In the genomic region with DNA sequence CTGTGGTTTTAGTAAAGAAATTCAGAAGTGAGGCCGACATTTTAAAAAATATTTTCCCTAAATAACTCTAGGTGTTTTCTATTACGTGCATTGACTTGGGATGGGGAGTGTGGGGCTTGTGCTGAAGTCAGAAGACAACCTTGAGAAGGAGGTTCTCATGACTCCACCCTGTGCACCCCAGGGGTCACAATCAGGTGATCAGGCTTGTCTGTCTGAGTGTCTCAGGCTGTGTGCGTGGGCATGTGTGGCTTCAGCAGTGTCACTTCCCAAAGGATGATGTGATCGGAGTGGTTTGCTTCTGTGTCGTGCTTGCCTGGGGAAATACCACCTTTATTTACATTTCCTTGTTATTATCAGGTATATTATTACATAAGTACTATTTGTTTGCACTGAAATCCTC, we compare ENCODE assay signal across 13 mouse cellular contexts. TPM values are rescaled to one million over a fixed set of nuclear protein-coding genes. Genes with fewer than 3 reads are reported as not detected.
DNase-seq lines count a peak whose midpoint lies in the region; ATAC-seq and TF ChIP-seq lines count a peak whose summit lies in the region.
"Had no signal": no experiment of that assay in that cellular context is flagged by ENCODE, and none has a peak within 500 bp of the region (broad histone marks: within the 10 kb centered on the region; RNA-seq: fewer than 3 reads in every experiment).

No protein-coding gene starts in this region.

- H3ac ChIP-seq in myocyte (ENCODE audit: control insufficient read depth, insufficient read length) = no peak overlapping the region

- no peak for ATAC-seq in erythroblast, adult 5-6 weeks (replicated peaks; ENCODE audit: low FRiP score, poor library complexity, severe bottlenecking)
- ATAC-seq in lung, embryonic 16.5 days (ENCODE audit: low read depth) = no peak
- no peak for ATAC-seq in erythroid progenitor cell, adult 5-6 weeks (replicated peaks; ENCODE audit: low FRiP score, poor library complexity, severe bottlenecking)
- ATAC-seq: activated CD4-positive, CD25-positive, alpha-beta regulatory T cell, adult 4 months had no signal

- no peak for DNase-seq in lung, postnatal 25 days (ENCODE audit: low spot score)
- peak; percentile 24 for DNase-seq in c-Kit-positive CD71-positive TER-119-positive erythroid progenitor cells, embryonic 14.5 days (ENCODE audit: low spot score)
- DNase-seq in kidney, postnatal 10 days = no peak
- DNase-seq: kidney, postnatal 4 days; lung, adult 18-20 months; retina, postnatal 1 day; thymus, adult 2 months had no signal

- H3K36me3 ChIP-seq in erythroblast, embryonic 14.5 days (ENCODE audit: control insufficient read depth) = peaks cover 63% of the 10 kb centered on the region
- H3K36me3 ChIP-seq in lung, embryonic 16.5 days (ENCODE audit: control insufficient read depth, insufficient read depth, low read length) = peaks cover 17% of the 10 kb centered on the region
- H3K36me3 ChIP-seq in myocyte (ENCODE audit: control insufficient read depth, insufficient read depth) = peaks cover 15% of the 10 kb centered on the region

- no peak overlapping the region for H3K4me2 ChIP-seq in lung, embryonic 16.5 days (ENCODE audit: low read depth, low read length)
- H3K4me2 ChIP-seq in myocyte (ENCODE audit: low read depth) = no peak overlapping the region

- no peak for TF ChIP-seq POLR2A in myocyte (IDR thresholded peaks at IDR 0.05; ENCODE audit: insufficient read length, low read depth)

- H3K9me3 ChIP-seq in erythroblast, embryonic 14.5 days (ENCODE audit: control insufficient read depth, low read length) = no peaks in the 10 kb centered on the region
- no peaks in the 10 kb centered on the region for H3K9me3 ChIP-seq in lung, embryonic 16.5 days (ENCODE audit: control insufficient read depth, low read length)

- no peaks in the 10 kb centered on the region for H3K27me3 ChIP-seq in erythroblast, embryonic 14.5 days (ENCODE audit: control insufficient read depth)
- no peaks in the 10 kb centered on the region for H3K27me3 ChIP-seq in lung, embryonic 16.5 days (ENCODE audit: control insufficient read depth, insufficient read depth, low read depth, low read length)
- no peaks in the 10 kb centered on the region for H3K27me3 ChIP-seq in myocyte (ENCODE audit: control insufficient read depth, insufficient read depth, insufficient read length)

- no peak overlapping the region for H3K27ac ChIP-seq in lung, embryonic 16.5 days (ENCODE audit: low read length)

- 77% methylated on average over 5 of the region's 5 CpGs for WGBS in lung, embryonic 16.5 days

- H3K4me3 ChIP-seq in erythroblast, embryonic 14.5 days (replicated peaks) = peak overlapping the region; percentile 79
- H3K4me3 ChIP-seq in lung, embryonic 16.5 days (ENCODE audit: low read length) = no peak overlapping the region
- H3K4me3 ChIP-seq in myocyte = no peak overlapping the region

- H3K79me2 ChIP-seq in myocyte (ENCODE audit: control insufficient read depth, insufficient read depth) = peaks cover 58% of the 10 kb centered on the region

- H3K9ac ChIP-seq in lung, embryonic 16.5 days (ENCODE audit: low read length) = peak overlapping the region; percentile 18; the same call in 1 of the 2 replicates

- peaks cover 48% of the 10 kb centered on the region for H3K4me1 ChIP-seq in erythroblast, embryonic 14.5 days (ENCODE audit: control insufficient read depth)
- H3K4me1 ChIP-seq in lung, embryonic 16.5 days (replicated peaks; ENCODE audit: control insufficient read depth, insufficient read depth, low read length) = peaks cover 24% of the 10 kb centered on the region

TF ChIP-seq in myocyte, 11 proteins besides CTCF, POLR2A, EP300 and RAD21:
- no peak for TF ChIP-seq TCF12 (IDR thresholded peaks at IDR 0.05; ENCODE audit: insufficient read depth, poor library complexity, severe bottlenecking)
- TF ChIP-seq POLR2AphosphoS2 (IDR thresholded peaks at IDR 0.05; ENCODE audit: insufficient read length, low read depth) = peak; percentile 29

RNA-seq across cellular contexts. Expression of gene Hp1bp3, which starts 3.2 kb away (rescaled TPM):
- 2.6 and 3.9 TPM in 2 replicates for polyA plus RNA-seq in erythroblast, embryonic 14.5 days (2012)
- 79.7 and 79.8 TPM in 2 replicates for total RNA-seq in erythroblast, adult 5-6 weeks (2015; ENCODE audit: low replicate concordance)
- total RNA-seq in erythroblast, adult 5-6 weeks (2017; ENCODE audit: low replicate concordance) = 126 and 158 TPM in 2 replicates
- polyA plus RNA-seq in lung, embryonic 16.5 days (2015; fragmentation: Nextera tagmentation; extraction: Ambion mirVana) = 140 and 166 TPM in 2 replicates
- polyA plus RNA-seq in myocyte (2012; fragmentation: generic; extraction: Trizol) = 54.7 TPM
- 196 and 200 TPM in 2 replicates for total RNA-seq in erythroid progenitor cell, adult 5-6 weeks (2015; ENCODE audit: low replicate concordance)
- total RNA-seq in erythroid progenitor cell, adult 5-6 weeks (2017; ENCODE audit: low replicate concordance) = 276 and 356 TPM in 2 replicates

RNA-seq across cellular contexts. Expression of gene Sh2d5, which starts 30.9 kb away (rescaled TPM):
- polyA plus RNA-seq in erythroblast, embryonic 14.5 days (2012) = 0.19 and 0.24 TPM in 2 replicates
- 3.1 and 6.3 TPM in 2 replicates for total RNA-seq in erythroblast, adult 5-6 weeks (2015; ENCODE audit: low replicate concordance)
- 5.4 and 6.4 TPM in 2 replicates for total RNA-seq in erythroblast, adult 5-6 weeks (2017; ENCODE audit: low replicate concordance)
- polyA plus RNA-seq in lung, embryonic 16.5 days (2015; fragmentation: Nextera tagmentation; extraction: Ambion mirVana) = 0.20 and 0.25 TPM in 2 replicates
- polyA plus RNA-seq in myocyte (2012; fragmentation: generic; extraction: Trizol) = 0.08 TPM
- total RNA-seq in erythroid progenitor cell, adult 5-6 weeks (2015; ENCODE audit: low replicate concordance) = 1.8 and 3.8 TPM in 2 replicates
- total RNA-seq in erythroid progenitor cell, adult 5-6 weeks (2017; ENCODE audit: low replicate concordance) = 3.5 and 3.8 TPM in 2 replicates

RNA-seq across cellular contexts. Expression of gene Kif17, which starts 30.9 kb away (rescaled TPM):
- polyA plus RNA-seq in erythroblast, embryonic 14.5 days (2012) = 0.02 and 0.05 TPM in 2 replicates
- 3.3 TPM in 1 of 2 replicates, not detected in the other for total RNA-seq in erythroblast, adult 5-6 weeks (2015; ENCODE audit: low replicate concordance)
- 0.26 and 1.3 TPM in 2 replicates for total RNA-seq in erythroblast, adult 5-6 weeks (2017; ENCODE audit: low replicate concordance)
- polyA plus RNA-seq in lung, embryonic 16.5 days (2015; fragmentation: Nextera tagmentation; extraction: Ambion mirVana) = 2.9 and 3.0 TPM in 2 replicates
- 0.20 TPM for polyA plus RNA-seq in myocyte (2012; fragmentation: generic; extraction: Trizol)
- total RNA-seq in erythroid progenitor cell, adult 5-6 weeks (2015; ENCODE audit: low replicate concordance) = 0.72 and 2.5 TPM in 2 replicates
- 1.3 TPM in 1 of 2 replicates, not detected in the other for total RNA-seq in erythroid progenitor cell, adult 5-6 weeks (2017; ENCODE audit: low replicate concordance)
- polyA plus RNA-seq: activated CD4-positive, CD25-positive, alpha-beta regulatory T cell, adult 4 months had no signal

Comparison
In these comparisons a context has a peak if more than half of its experiments do, and no peak if none do; other contexts are left out.
1. RNA of gene Hp1bp3, which starts 3.2 kb away (polyA plus RNA-seq): 140 to 166 TPM in lung, embryonic 16.5 days and 54.7 TPM in myocyte (single experiment); 2.6 to 3.9 TPM in erythroblast, embryonic 14.5 days; every median in the first group is over 10 times any median in the second.